Mouse (Mus musculus): Measurements from ENCODE around the gene Mmd2. TPM values are rescaled to one million over a fixed set of nuclear protein-coding genes. Genes with fewer than 3 reads are reported as not detected.

The Mmd2 gene
- total and polyA plus RNA-seq, 3 experiments: not detected

GRCm38 (mm10) chr5:142545014-142545795, 63.4 kb downstream of the Mmd2 start:
- no peaks in the 10 kb centered on the region for H3K79me2 ChIP-seq (replicated peaks; ENCODE audit: control insufficient read depth, extremely low read depth, insufficient read depth, poor library complexity, severe bottlenecking)
- no peaks in the 10 kb centered on the region for H3K27me3 ChIP-seq (replicated peaks)
- no peak for DNase-seq (ENCODE audit: extremely low read depth)
- H3K4me3 ChIP-seq (replicated peaks in 1 of 3; ENCODE audit: low read depth in 2 of 3, low read length in 2 of 3, poor library complexity in 1 of 3): no peak overlapping the region
- no peak overlapping the region for H3K4me2 ChIP-seq (ENCODE audit: insufficient read depth, low read depth, poor library complexity, severe bottlenecking)
- H3K27ac ChIP-seq (ENCODE audit: insufficient read depth, low read depth): no peak overlapping the region
- TF ChIP-seq USF1 (IDR thresholded peaks at IDR 0.05; ENCODE audit: low read depth, low read length) (no peak), UBTF (IDR thresholded peaks at IDR 0.05; ENCODE audit: low read depth, low read length) (no peak), RAD21 (IDR thresholded peaks at IDR 0.05; ENCODE audit: low read depth, low read length) (no peak), ZC3H11A (IDR thresholded peaks at IDR 0.05; ENCODE audit: low read depth, low read length) (no peak), RCOR1 (conservative IDR thresholded peaks at IDR 0.05; ENCODE audit: low read depth, low read length) (no peak), ZMIZ1 (IDR thresholded peaks at IDR 0.05; ENCODE audit: low read depth, low read length) (no peak), HCFC1 (IDR thresholded peaks at IDR 0.05; ENCODE audit: low read depth, low read length) (no peak), ETS1 (conservative IDR thresholded peaks at IDR 0.05; ENCODE audit: low read depth, low read length) (no peak), CHD2 (IDR thresholded peaks at IDR 0.05; ENCODE audit: low read length) (no peak), TBP (conservative IDR thresholded peaks at IDR 0.05; ENCODE audit: low read depth, low read length) (no peak), JUND (conservative IDR thresholded peaks at IDR 0.05; ENCODE audit: low read depth, low read length) (no peak), BHLHE40 (IDR thresholded peaks at IDR 0.05; ENCODE audit: low read depth, low read length) (no peak), IRF4 (IDR thresholded peaks at IDR 0.05; ENCODE audit: low read depth, low read length) (no peak), MAX (IDR thresholded peaks at IDR 0.05; ENCODE audit: low read length) (no peak), E2F4 (IDR thresholded peaks at IDR 0.05; ENCODE audit: insufficient replicate concordance, low read depth, low read length) (no peak), PAX5 (IDR thresholded peaks at IDR 0.05; ENCODE audit: low read length) (no peak), JUN (IDR thresholded peaks at IDR 0.05; ENCODE audit: insufficient read depth, low read depth, low read length) (no peak), TCF12 (IDR thresholded peaks at IDR 0.05; ENCODE audit: low read depth, low read length) (no peak), KAT2A (IDR thresholded peaks at IDR 0.05; ENCODE audit: insufficient replicate concordance, low read length) (no peak), POLR2AphosphoS2 (IDR thresholded peaks at IDR 0.05; ENCODE audit: low read depth, low read length) (no peak)
- no peaks in the 10 kb centered on the region for H3K36me3 ChIP-seq (replicated peaks in 1 of 2; ENCODE audit: control insufficient read depth in 1 of 2, insufficient read depth in 1 of 2, low read length in 1 of 2)
- dilution Hi-C loops (cut with MboI; ENCODE audit: extremely low pct_ligation_motif_present, extremely low pct_unique_long_range_greater_than_20kb, low sequenced_read_pairs) (no loop called here), in situ Hi-C loops (cut with MboI; ENCODE audit: low pct_ligation_motif_present, low pct_unique_long_range_greater_than_20kb, low sequenced_read_pairs) (no loop called here)
- H3K9me3 ChIP-seq (replicated peaks; ENCODE audit: low read length): no peaks in the 10 kb centered on the region
- H3K9ac ChIP-seq (ENCODE audit: insufficient read depth, low read depth): no peak overlapping the region
- H3K4me1 ChIP-seq (ENCODE audit: control insufficient read depth in 1 of 2, insufficient read depth in 2 of 2): no peaks in the 10 kb centered on the region

- Histone ChIP-seq H3K36me3 (replicated peaks in 1 of 2; ENCODE audit: control insufficient read depth in 1 of 2, insufficient read depth in 1 of 2, low read length in 1 of 2) (no peaks in the 10 kb centered on the region), H3K27ac (ENCODE audit: insufficient read depth, low read depth) (no peak overlapping the region), H3K4me3 (replicated peaks in 1 of 3; ENCODE audit: low read depth in 2 of 3, low read length in 2 of 3, poor library complexity in 1 of 3) (no peak overlapping the region), H3K4me1 (ENCODE audit: control insufficient read depth in 1 of 2, insufficient read depth in 2 of 2) (peaks cover 9 to 26% of the 10 kb centered on the region in 2 experiments), H3K27me3 (replicated peaks) (no peaks in the 10 kb centered on the region), H3K79me2 (replicated peaks; ENCODE audit: control insufficient read depth, extremely low read depth, insufficient read depth, poor library complexity, severe bottlenecking) (no peaks in the 10 kb centered on the region), H3K4me2 (ENCODE audit: insufficient read depth, low read depth, poor library complexity, severe bottlenecking) (no peak overlapping the region), H3K9ac (ENCODE audit: insufficient read depth, low read depth) (no peak overlapping the region), H3K9me3 (replicated peaks; ENCODE audit: low read length) (no peaks in the 10 kb centered on the region)
- no peak for DNase-seq (ENCODE audit: extremely low read depth)
- dilution Hi-C loops (cut with MboI; ENCODE audit: extremely low pct_ligation_motif_present, extremely low pct_unique_long_range_greater_than_20kb, low sequenced_read_pairs) (no loop called here), in situ Hi-C loops (cut with MboI; ENCODE audit: low pct_ligation_motif_present, low pct_unique_long_range_greater_than_20kb, low sequenced_read_pairs) (no loop called here)
- no peak for TF ChIP-seq ZC3H11A (IDR thresholded peaks at IDR 0.05; ENCODE audit: low read depth, low read length)
- TF ChIP-seq USF2 (conservative IDR thresholded peaks at IDR 0.05; ENCODE audit: low read depth, low read length): no peak
- TF ChIP-seq PAX5 (IDR thresholded peaks at IDR 0.05; ENCODE audit: low read length): no peak
- TF ChIP-seq RCOR1 (conservative IDR thresholded peaks at IDR 0.05; ENCODE audit: low read depth, low read length): no peak
- TF ChIP-seq MXI1 (IDR thresholded peaks at IDR 0.05; ENCODE audit: low read depth, low read length): no peak
- TF ChIP-seq MAX (IDR thresholded peaks at IDR 0.05; ENCODE audit: low read length): no peak
- no peak for TF ChIP-seq NELFE (IDR thresholded peaks at IDR 0.05; ENCODE audit: low read depth, low read length)
- TF ChIP-seq ZMIZ1 (IDR thresholded peaks at IDR 0.05; ENCODE audit: low read depth, low read length): no peak
- no peak for TF ChIP-seq JUND (conservative IDR thresholded peaks at IDR 0.05; ENCODE audit: low read depth, low read length)
- TF ChIP-seq E2F4 (IDR thresholded peaks at IDR 0.05; ENCODE audit: insufficient replicate concordance, low read depth, low read length): no peak
- no peak for TF ChIP-seq CHD2 (IDR thresholded peaks at IDR 0.05; ENCODE audit: low read length)
Observed at GRCm38 (mm10) chr5:142537286-142537685, 71.3 kb downstream of the Mmd2 start.
